Mouse (Mus musculus) intestine, embryonic 16.5 days (tissue): ENCODE measurements around the gene Pptc7. TPM values are rescaled to one million over a fixed set of nuclear protein-coding genes. Genes with fewer than 3 reads are reported as not detected.

Source experiments
- ATAC-seq: fragments of 200-750 bp; cut with Nextera tagmentation; 2 replicates; pipeline ENCODE4 v1.8.0; 2017; ENCODE audit warnings: moderate TSS enrichment, moderate library complexity
- H3K27ac ChIP-seq: fragments of 300-500 bp; sonication (generic); 2 replicates; pipeline ENCODE4 v1.5.1; 2014; ENCODE audit warnings: mild to moderate bottlenecking, low read length
- H3K27me3 ChIP-seq: fragments of 300-500 bp; sonication (generic); replicated peaks from 2 replicates; pipeline ENCODE4 v1.6.1; 2014; ENCODE audit warnings: low read length, control low read depth, mixed read lengths; ENCODE audit not compliant: control insufficient read depth, insufficient read depth
- H3K36me3 ChIP-seq: fragments of 300-500 bp; sonication (generic); 2 replicates; pipeline ENCODE4 v1.6.1; 2014; ENCODE audit warnings: low read length, control low read depth; ENCODE audit not compliant: control insufficient read depth, insufficient read depth
- H3K4me1 ChIP-seq: fragments of 300-500 bp; sonication (generic); 2 replicates; pipeline ENCODE4 v1.6.1; 2014; ENCODE audit warnings: low read length, control low read depth, mixed read lengths; ENCODE audit not compliant: control insufficient read depth, insufficient read depth
- H3K4me2 ChIP-seq: fragments of 300-500 bp; sonication (generic); 2 replicates; pipeline ENCODE4 v1.6.1; 2014; ENCODE audit warnings: low read depth, low read length, control low read depth
- H3K4me3 ChIP-seq: fragments of 300-500 bp; sonication (generic); 2 replicates; pipeline ENCODE4 v1.5.1; 2014; ENCODE audit warnings: mild to moderate bottlenecking, low read length
- H3K9ac ChIP-seq: fragments of 300-500 bp; sonication (generic); 2 replicates; pipeline ENCODE4 v1.6.1; 2014; ENCODE audit warnings: low read depth, low read length
- H3K9me3 ChIP-seq: fragments of 300-500 bp; sonication (generic); 2 replicates; pipeline ENCODE4 v1.6.1; 2016; ENCODE audit warnings: low read length, control low read depth; ENCODE audit not compliant: control insufficient read depth
- WGBS: fragments of 180-500 bp; shearing (Covaris S2); extraction: QIAGEN DNeasy Blood & Tissue Kit; methylation state at CpG from one replicate; pipeline ENCODE4 v1.1.7; 2014; 5-methylcytosine and 5-hydroxymethylcytosine counted together
- polyA plus RNA-seq: library from polyadenylated mRNA; unstranded; fragments of >200 nt; fragmentation: Nextera tagmentation; extraction: Ambion mirVana; gene quantifications from 2 replicates; pipeline ENCODE4 v1.2.1, GENCODE M21; 2015

Gene Pptc7
- polyA plus RNA-seq, 1 experiment from 2014 or later = 6.8 TPM

DNA sequence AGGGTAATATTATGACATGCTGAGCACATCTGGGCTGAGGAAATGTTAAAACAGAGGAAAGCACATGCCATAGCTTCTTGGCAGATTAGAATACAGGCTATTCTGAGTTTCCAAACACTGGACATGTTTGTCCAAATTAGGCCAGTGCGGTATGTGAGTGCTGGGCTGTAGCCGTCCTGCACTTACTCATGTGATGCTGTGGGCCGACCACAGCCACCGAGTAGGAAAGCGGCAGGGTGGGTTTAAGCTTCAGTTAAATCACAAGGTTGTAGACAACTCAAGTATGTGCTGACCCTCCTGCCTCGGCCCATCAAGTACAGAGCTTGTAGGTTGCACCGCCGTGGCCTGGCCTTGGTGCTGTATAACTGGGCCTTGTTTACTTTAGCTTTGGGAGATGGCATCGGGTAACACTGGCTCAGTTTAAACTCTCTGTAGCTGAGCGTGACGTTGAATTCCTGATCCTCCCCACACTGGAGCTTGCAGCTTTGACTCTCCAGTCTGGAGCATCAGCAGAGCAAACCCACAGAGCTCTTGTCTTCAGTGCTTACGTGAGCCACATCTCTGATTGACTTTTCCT is 36.1 kb downstream of the Pptc7 start:
- 52% methylated on average over 12 of the region's 12 CpGs for WGBS
- H3K9ac ChIP-seq = no peak overlapping the region
- H3K27ac ChIP-seq = no peak overlapping the region; the same call in 1 of the 2 replicates
- H3K4me2 ChIP-seq = no peak overlapping the region
- H3K4me1 ChIP-seq = no peaks in the 10 kb centered on the region
- no peak overlapping the region for H3K4me3 ChIP-seq
- H3K9me3 ChIP-seq = no peaks in the 10 kb centered on the region
- no peak for ATAC-seq
- H3K36me3 ChIP-seq = 0 out of 2 replicates have a peak, but pooled peaks cover 2% of the 10 kb centered on the region
- H3K27me3 ChIP-seq = no peaks in the 10 kb centered on the region

- H3K9me3 ChIP-seq = no peaks in the 10 kb centered on the region
- no peak overlapping the region for H3K4me2 ChIP-seq
- ATAC-seq = no peak
- H3K27ac ChIP-seq = no peak overlapping the region
- 0 out of 2 replicates have a peak, but pooled peaks cover 2% of the 10 kb centered on the region for H3K36me3 ChIP-seq
- WGBS = 83% methylated on average over 8 of the region's 8 CpGs
- no peaks in the 10 kb centered on the region for H3K4me1 ChIP-seq
- H3K27me3 ChIP-seq = no peaks in the 10 kb centered on the region
- no peak overlapping the region for H3K9ac ChIP-seq
- H3K4me3 ChIP-seq = no peak overlapping the region
These were observed 39.4 kb downstream of the Pptc7 start for GRCm38 (mm10) chr5:122323523-122323922.

DNA sequence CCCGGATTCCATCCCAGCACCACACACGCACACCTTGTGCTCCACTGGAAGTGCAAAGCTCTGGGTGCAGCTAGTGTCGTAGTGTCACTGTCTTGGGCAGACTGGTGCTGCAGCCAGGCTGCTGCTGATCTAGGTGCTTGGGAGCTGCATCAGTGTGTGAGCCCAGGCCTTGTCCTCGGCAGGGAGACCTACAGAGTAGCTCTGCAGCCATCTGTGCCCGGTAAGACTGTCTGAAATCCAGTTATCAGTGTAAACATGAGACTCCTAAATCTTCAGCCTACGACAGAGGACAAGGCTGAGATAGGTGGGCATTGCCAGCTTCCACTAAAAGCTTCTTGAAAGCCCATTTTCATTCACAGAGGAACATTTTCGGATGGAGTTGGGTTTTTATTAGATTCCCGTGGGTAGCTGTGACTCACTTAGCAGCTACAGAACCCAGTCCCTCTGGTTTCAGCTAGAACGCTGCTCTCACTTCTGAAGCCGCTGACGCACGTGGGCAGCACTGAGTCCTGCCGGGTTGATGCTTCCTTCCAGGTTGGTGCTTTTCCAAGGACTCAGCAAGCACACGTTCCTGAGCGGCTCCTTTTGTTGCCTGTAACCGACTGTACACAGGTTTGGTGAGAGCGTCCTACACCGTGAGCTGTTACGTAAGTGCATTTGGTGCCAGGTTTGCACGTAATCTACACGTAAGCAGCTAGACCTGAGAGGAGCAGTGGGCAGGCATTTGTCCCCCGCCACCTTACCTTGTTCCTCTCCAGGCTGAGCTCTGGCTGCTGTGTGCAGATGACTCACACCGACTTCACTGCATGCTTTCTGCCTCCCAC is 40.7 kb downstream of the Pptc7 start:
- no peak for ATAC-seq
- no peak overlapping the region for H3K9ac ChIP-seq
- no peaks in the 10 kb centered on the region for H3K4me1 ChIP-seq
- no peak overlapping the region for H3K27ac ChIP-seq
- H3K36me3 ChIP-seq = 0 out of 2 replicates have a peak, but pooled peaks cover 2% of the 10 kb centered on the region
- H3K9me3 ChIP-seq = no peaks in the 10 kb centered on the region
- H3K4me3 ChIP-seq = no peak overlapping the region
- no peaks in the 10 kb centered on the region for H3K27me3 ChIP-seq
- 84% methylated on average over 23 of the region's 23 CpGs for WGBS
- no peak overlapping the region for H3K4me2 ChIP-seq

- Histone ChIP-seq H3K9ac (no peak overlapping the region), H3K9me3 (no peaks in the 10 kb centered on the region), H3K4me1 (peaks cover 3% of the 10 kb centered on the region; the same call in 1 of the 2 replicates), H3K27me3 (no peaks in the 10 kb centered on the region), H3K36me3 (0 out of 2 replicates have a peak, but pooled peaks cover 2% of the 10 kb centered on the region), H3K27ac (no peak overlapping the region), H3K4me2 (no peak overlapping the region), H3K4me3 (no peak overlapping the region)
- no peak for ATAC-seq
- WGBS = 87% methylated on average over 8 of the region's 8 CpGs
These were observed 41.3 kb downstream of the Pptc7 start for GRCm38 (mm10) chr5:122325477-122325876.

- WGBS = 83% methylated on average over 3 of the region's 3 CpGs
- no peaks in the 10 kb centered on the region for H3K27me3 ChIP-seq
- H3K4me2 ChIP-seq = no peak overlapping the region
- no peak overlapping the region for H3K27ac ChIP-seq
- no peak overlapping the region for H3K4me3 ChIP-seq
- H3K9me3 ChIP-seq = no peaks in the 10 kb centered on the region
- H3K9ac ChIP-seq = no peak overlapping the region
- H3K36me3 ChIP-seq = 0 out of 2 replicates have a peak, but pooled peaks cover 2% of the 10 kb centered on the region
- no peak for ATAC-seq
- H3K4me1 ChIP-seq = peaks cover 3% of the 10 kb centered on the region; the same call in 1 of the 2 replicates
These were observed 43.1 kb downstream of the Pptc7 start for GRCm38 (mm10) chr5:122327283-122327682.

GRCm38 (mm10) chr5:122330269-122330668 is 46.1 kb downstream of the Pptc7 start:
- no peak for ATAC-seq

GRCm38 (mm10) chr5:122334682-122335081 is 50.5 kb downstream of the Pptc7 start:
- ATAC-seq = no peak
- H3K4me1 ChIP-seq = peaks cover 3% of the 10 kb centered on the region; the same call in 1 of the 2 replicates
- no peaks in the 10 kb centered on the region for H3K27me3 ChIP-seq
- no peak overlapping the region for H3K9ac ChIP-seq
- no peaks in the 10 kb centered on the region for H3K9me3 ChIP-seq
- no peak overlapping the region for H3K4me2 ChIP-seq
- no peaks in the 10 kb centered on the region for H3K36me3 ChIP-seq
- H3K27ac ChIP-seq = no peak overlapping the region
- H3K4me3 ChIP-seq = no peak overlapping the region
- WGBS = 65% methylated on average over 3 of the region's 3 CpGs

More at GRCm38 (mm10) chr5:122330269-122330668, 46.1 kb downstream of the Pptc7 start:
- H3K4me1 ChIP-seq = peaks cover 3% of the 10 kb centered on the region; the same call in 1 of the 2 replicates
- H3K36me3 ChIP-seq = no peaks in the 10 kb centered on the region
- no peaks in the 10 kb centered on the region for H3K9me3 ChIP-seq
- H3K4me3 ChIP-seq = no peak overlapping the region
- no peak overlapping the region for H3K4me2 ChIP-seq
- no peak overlapping the region for H3K9ac ChIP-seq
- no peaks in the 10 kb centered on the region for H3K27me3 ChIP-seq
- WGBS = 79% methylated on average over 4 of the region's 4 CpGs
- H3K27ac ChIP-seq = no peak overlapping the region

- Histone ChIP-seq H3K36me3 (no peaks in the 10 kb centered on the region), H3K4me1 (no peaks in the 10 kb centered on the region), H3K27me3 (no peaks in the 10 kb centered on the region), H3K4me3 (no peak overlapping the region), H3K9ac (no peak overlapping the region), H3K9me3 (no peaks in the 10 kb centered on the region), H3K4me2 (no peak overlapping the region), H3K27ac (no peak overlapping the region)
- ATAC-seq = no peak
- 85% methylated on average over 7 of the region's 7 CpGs for WGBS
These were observed 52.6 kb downstream of the Pptc7 start for GRCm38 (mm10) chr5:122336554-122337294.

DNA sequence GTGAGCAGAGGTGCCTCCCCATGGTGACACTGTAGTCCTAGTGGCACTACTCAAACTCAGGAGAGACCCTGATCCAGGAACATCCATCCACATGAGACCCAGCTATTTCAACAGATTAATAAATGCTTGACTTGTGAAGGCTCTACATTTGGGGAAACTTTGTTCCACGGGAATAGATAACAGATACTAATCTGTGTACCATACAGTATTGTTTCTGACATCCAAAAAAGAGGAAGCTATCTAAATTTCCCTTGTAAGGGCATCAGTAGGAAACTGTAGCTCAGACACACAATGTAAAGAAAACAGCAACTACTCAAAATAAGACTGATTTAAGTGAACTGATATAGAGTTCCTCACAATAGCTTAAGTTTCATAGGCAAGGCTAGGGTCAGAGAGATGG is 58.7 kb downstream of the Pptc7 start:
- H3K9me3 ChIP-seq = 0 out of 2 replicates have a peak, but pooled peaks cover 3% of the 10 kb centered on the region
- no peak overlapping the region for H3K9ac ChIP-seq
- H3K27ac ChIP-seq = peak overlapping the region; percentile 76
- WGBS = 75% methylated on average over 1 of the region's 1 CpGs
- no peak overlapping the region for H3K4me3 ChIP-seq
- ATAC-seq = no peak
- H3K4me1 ChIP-seq = 0 out of 2 replicates have a peak, but pooled peaks cover 4% of the 10 kb centered on the region
- no peak overlapping the region for H3K4me2 ChIP-seq
- no peaks in the 10 kb centered on the region for H3K36me3 ChIP-seq
- no peaks in the 10 kb centered on the region for H3K27me3 ChIP-seq
